Mouse (Mus musculus) ES-CJ7 (cell line): Measurements from ENCODE around the gene Myg1.
A peak's percentile ranks its signal among the peaks of the same experiment; 100 is the strongest.

ENCODE experiments used
- DNase-seq: peaks from one replicate; pipeline ENCODE4 v3.0.0; 2011; ENCODE audit warnings: low read depth, low spot score

The Myg1 gene

GRCm38 (mm10) chr15:102331610-102332015 lies at the start of gene Myg1:
Myg1 (plus strand) TSS chr15:102331709.
- peak; percentile 88 for DNase-seq

GRCm38 (mm10) chr15:102282463-102283292 lies 48.8 kb upstream of the Myg1 start:
- DNase-seq, result peak; percentile 41

DNA sequence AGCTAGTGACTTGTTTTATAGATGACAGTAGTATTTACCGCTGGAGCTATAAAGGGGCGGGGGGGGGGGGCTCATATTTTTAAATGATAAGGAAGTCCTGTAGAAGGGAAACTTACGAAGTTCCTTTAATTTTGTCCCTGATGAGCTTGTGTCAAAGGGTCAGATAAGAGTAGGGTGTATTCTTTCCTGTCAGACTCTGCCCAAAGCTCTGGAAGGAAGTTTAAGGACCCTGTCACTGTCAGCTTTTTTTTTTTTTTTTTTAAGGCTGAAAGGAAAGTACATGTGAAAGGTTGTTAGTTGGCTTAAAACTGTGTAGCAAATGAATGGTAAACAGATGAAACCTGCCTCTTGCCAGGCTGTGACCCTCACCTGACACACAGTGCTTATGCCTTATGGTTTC lies 47.9 kb upstream of the Myg1 start:
- DNase-seq, result no peak

- DNase-seq, result peak; percentile 47
Observed at GRCm38 (mm10) chr15:102287395-102287794, 44.1 kb upstream of the Myg1 start.

DNA sequence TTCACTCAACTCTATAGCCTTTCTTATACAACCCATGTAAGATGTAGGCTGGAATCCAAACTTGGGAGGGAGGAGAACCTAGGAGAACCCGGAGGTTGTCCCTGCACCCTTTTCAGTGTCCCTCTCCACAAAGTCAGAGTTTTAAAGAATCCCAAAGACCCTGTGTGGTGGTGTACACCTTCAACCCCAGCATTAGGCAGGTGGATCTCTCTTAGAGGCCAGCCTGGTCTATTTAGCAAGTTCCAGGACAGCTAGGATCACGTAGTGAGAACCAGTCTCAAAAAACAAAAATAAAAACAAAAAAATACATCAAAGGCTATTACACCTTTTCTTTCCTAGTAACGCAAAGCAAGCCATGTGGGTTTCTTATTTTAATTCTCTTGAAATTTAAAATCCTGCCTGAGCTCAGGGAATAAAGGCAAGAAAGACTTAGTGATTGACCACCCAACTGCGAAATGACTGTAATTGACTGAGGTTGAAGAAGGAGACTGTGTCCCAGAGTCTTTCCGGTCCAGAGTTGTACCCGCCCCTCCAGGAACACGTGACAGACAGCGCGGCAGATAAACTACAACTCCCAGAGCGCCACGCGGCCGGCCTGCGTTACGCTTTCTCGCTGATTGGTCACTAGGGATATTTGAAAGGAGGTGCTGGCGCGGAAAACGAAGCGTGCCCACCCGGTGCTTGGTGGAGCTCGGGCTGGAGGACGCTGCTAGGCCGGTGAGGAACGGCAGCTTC lies 35.7 kb upstream of the Myg1 start, which contains the start of gene Espl1:
Gene Espl1, plus strand, starts transcription at position 634 of the 735 bp plus-strand sequence.
- peak; percentile 96 for DNase-seq

GRCm38 (mm10) chr15:102296368-102297006 lies 35.0 kb upstream of the Myg1 start:
- DNase-seq, result no peak

DNA sequence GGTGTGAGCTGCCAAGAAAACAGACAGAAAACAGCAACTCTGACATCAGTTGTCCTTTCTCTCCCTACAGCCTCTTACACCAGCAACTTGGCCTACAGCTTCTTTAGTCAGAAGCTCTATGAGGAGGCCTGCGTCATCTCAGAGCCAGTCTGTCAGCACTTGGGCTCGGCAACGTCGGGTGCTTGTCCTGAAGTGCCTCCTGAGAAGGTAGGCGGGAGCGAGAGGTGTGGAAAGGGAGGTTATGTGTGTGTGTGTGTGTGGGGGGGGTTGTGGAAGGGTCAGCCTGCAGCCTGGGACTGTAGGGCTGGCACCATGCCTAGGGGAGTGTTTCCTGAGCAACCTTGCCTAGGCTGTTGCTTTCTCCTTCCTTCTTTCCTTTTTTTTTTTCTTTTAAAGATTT lies 29.0 kb upstream of the Myg1 start:
- DNase-seq, result no peak

GRCm38 (mm10) chr15:102308717-102309116 lies 22.8 kb upstream of the Myg1 start:
- DNase-seq, result peak; percentile 59

DNA sequence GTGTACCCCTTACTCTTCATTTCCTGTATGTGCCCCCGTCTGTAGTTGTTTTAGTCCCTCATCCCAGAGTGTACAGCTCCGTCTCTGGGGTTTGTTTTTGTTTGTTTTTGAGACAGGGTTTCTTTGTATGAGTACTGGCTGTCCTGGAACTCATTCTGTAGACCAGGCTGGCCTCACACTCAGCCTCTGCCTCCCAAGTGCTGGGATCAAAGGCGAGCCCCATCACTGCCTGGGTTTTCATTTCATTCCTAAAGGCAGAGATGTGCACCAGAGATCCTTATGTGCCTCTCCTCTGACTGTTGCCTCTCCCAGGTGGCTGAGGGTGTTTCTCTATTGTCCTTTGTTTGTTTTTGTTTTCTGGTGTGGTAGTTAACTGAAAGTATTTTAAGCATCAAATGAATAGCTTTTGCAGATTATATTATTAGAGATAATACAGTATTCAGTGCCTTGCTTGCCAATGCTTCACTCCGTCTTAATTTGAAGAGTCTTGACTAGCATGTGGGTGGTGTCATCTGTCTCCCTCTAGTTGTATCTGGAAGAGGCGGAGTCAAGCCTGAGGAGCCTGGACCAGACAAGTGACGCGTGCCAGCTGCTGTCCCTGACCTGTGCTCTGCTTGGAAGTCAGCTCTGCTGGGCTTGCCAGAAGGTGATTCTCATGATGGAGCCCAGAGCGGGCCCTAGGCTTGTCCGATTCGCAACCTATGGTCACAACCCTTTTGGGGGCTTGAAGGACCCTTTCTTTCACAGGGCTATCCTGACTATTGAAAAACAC lies 21.2 kb upstream of the Myg1 start:
- no peak for DNase-seq

DNA sequence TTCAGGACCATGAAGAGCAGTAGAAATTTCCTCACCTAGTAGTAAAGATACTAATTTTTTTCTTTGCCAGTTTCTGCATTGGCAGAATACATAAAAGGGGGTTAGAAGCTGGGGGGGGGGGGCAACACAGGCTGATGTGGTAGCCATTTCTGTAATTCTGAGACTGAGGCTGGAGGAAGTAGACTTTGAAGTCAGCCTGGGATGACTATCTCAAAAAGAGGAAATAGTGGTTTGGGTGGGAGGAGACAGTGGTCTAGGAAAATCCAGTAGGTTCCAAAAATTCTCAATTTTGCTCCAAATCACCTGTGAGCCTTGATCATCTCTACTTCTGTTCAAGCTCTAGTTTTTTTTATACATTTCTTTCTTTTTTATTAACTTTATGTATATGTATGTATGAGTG lies 20.0 kb upstream of the Myg1 start:
- no peak for DNase-seq

GRCm38 (mm10) chr15:102315292-102315691 lies 16.2 kb upstream of the Myg1 start:
- DNase-seq, result no peak

GRCm38 (mm10) chr15:102316263-102316662 lies 15.2 kb upstream of the Myg1 start:
- DNase-seq, result peak; percentile 78

DNA sequence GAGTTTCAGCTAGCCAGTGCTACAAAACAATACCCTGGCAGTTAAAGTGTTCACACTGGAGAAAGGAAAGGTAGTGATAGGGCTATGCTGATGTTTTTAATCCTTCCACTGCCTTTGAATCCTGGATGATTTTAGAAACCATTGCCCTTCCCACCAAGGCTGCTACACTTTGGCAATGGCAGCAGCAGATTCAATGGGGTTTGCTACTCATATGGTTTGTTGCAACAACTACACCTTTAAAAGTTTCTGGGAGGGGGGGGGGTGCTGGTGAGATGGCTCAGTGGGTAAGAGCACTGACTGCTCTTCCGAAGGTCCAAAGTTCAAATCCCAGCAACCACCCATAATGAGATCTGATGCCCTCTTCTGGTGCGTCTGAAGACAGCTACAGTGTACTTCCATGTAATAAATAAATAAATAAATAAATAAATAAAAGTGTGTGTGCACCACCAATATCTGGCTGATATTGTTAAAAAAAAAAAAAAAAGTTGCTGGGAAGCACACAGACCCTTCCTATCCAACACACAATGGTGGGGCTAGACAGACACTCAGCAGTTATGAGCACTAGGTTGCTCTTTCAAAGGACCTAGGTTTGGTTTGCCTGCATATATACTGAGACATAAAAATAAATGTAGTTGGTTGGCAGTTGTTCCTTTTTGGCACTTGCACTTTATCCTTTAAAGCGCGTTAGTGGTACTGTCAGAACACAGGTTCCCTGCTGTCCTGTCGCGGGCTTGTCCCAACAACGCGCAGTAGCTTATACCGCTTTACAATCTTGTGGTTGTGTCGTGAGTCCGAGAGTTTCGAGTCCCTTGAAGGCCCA lies 6.6 kb upstream of the Myg1 start:
- DNase-seq, result no peak

DNA sequence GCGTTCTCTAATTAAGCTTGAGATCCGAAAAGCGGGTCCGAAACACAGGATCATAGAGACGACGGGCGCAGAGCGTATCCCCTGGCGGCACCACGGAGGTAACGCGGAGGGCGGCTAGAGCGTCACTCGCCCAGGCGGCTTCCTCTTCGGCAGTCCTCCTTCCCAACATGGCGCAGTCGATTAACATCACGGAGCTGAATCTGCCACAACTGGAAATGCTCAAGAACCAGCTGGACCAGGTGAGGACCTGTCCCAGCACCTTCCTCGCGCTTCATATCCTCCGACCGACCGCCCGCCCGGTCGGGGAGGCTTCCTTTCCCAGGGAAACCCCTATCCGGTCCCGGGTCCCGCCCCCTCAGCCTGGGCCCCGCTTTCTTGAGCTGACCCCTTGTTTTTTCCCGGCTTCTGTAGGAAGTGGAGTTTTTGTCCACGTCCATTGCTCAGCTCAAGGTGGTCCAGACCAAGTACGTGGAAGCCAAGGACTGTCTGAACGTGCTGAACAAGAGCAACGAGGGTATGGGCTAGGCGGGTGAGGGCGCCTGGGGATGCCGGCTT lies 5.4 kb upstream of the Myg1 start, which contains the start of gene Pfdn5:
Gene Pfdn5, plus strand, starts transcription at position 95 of the 555 bp plus-strand sequence.
- DNase-seq, result peak; percentile 90

DNA sequence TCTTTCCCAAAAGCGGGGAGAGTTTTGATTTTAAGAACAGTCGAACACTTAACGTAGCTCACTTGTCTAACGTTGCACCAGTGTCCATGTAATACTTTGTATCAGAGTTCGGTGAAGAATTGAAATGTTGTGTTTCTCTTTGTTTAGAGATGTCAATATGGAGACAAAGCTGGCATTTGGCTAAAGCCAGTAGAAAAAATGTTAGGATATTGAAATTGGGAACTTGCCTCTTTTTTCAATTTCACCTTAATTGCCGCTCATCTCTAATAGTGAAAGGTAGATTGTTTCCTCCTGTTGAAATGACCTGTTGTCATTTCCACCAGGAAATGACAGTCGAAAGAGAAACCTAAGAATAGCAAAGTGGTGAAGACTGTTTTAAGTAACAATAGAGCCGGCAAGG lies 4.6 kb upstream of the Myg1 start:
- no peak for DNase-seq

DNA sequence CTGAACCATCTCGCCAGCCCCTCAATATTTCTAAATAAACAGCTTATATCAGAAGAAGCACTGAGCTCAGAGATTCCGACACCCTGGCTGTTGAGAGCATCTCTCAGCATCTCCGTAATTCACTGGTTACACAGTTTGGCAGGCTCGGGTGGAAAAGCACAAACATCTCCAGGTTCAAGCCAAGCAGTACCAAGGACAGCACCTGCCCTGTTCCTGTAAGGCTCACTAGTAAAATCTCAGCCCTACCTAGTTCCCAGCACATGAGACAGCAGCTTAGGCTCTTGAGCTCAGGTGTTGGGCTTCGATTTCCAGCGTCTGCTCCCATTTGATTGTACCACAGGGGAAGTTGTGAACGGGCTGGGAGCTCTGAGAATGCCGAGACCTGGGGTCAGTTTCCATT lies 3.7 kb downstream of the Myg1 start:
- peak; percentile 49 for DNase-seq

- peak; percentile 50 for DNase-seq
Observed at GRCm38 (mm10) chr15:102335925-102336324, 4.4 kb downstream of the Myg1 start.

- DNase-seq, result no peak
Observed at GRCm38 (mm10) chr15:102336946-102337345, 5.4 kb downstream of the Myg1 start.

DNA sequence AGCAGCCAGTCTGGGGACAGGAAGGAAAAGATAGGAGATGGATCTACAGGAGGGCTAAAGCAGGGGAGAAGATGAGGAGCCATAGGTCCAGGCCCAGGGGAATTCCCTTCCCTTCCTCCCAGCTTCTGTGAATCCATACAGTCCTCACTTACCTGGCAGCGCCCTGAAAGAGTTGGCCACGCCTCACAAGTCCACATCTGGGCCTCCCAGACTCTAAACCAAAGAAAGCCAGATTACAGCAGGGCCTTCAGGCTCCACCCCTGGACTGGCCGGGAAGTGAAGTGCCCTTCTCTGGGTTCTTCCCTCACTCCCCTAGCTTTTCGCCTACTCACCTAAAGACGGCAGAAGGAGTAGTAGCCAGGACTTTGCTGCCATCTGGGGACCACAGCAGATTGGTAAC lies 8.1 kb downstream of the Myg1 start:
- no peak for DNase-seq

GRCm38 (mm10) chr15:102341580-102341979 lies 10.1 kb downstream of the Myg1 start:
- DNase-seq, result peak; percentile 67
